Mouse (Mus musculus): ENCODE measurements around the gene Nploc4. TPM values are rescaled to one million over a fixed set of nuclear protein-coding genes. Genes with fewer than 3 reads are reported as not detected.

Nploc4 gene
- polyA plus RNA-seq (2012; rRNA removed) = 62.6 and 63.2 TPM in 2 replicates

- DNase-seq (ENCODE audit: low read depth) = peak; percentile 92
- TF ChIP-seq CTCF (IDR thresholded peaks at IDR 0.05; ENCODE audit: borderline replicate concordance, extremely low read depth, insufficient read depth, insufficient read length) (no peak), POLR2A (IDR thresholded peaks at IDR 0.05; ENCODE audit: borderline replicate concordance, extremely low read depth, insufficient read depth, insufficient read length, poor library complexity, severe bottlenecking) (peak; percentile 73)
Observed at GRCm38 (mm10) chr11:120437152-120437856, at the start of gene Nploc4. Nploc4 (minus strand) TSS chr11:120437708.

- TF ChIP-seq CTCF (IDR thresholded peaks at IDR 0.05; ENCODE audit: borderline replicate concordance, extremely low read depth, insufficient read depth, insufficient read length) (no peak), POLR2A (IDR thresholded peaks at IDR 0.05; ENCODE audit: borderline replicate concordance, extremely low read depth, insufficient read depth, insufficient read length, poor library complexity, severe bottlenecking) (no peak)
- no peak for DNase-seq (ENCODE audit: low read depth)
Observed at GRCm38 (mm10) chr11:120485251-120485650, 47.7 kb upstream of the Nploc4 start.

GRCm38 (mm10) chr11:120484265-120484981, 46.9 kb upstream of the Nploc4 start, which contains the start of gene Mrpl12:
Mrpl12 (plus strand) TSS chr11:120484613.
- TF ChIP-seq POLR2A (IDR thresholded peaks at IDR 0.05; ENCODE audit: borderline replicate concordance, extremely low read depth, insufficient read depth, insufficient read length, poor library complexity, severe bottlenecking) = peak; percentile 83; the same call in 1 of the 2 replicates
- TF ChIP-seq CTCF (IDR thresholded peaks at IDR 0.05; ENCODE audit: borderline replicate concordance, extremely low read depth, insufficient read depth, insufficient read length) = no peak
- peak; percentile 99 for DNase-seq (ENCODE audit: low read depth)

- no peak for TF ChIP-seq CTCF (IDR thresholded peaks at IDR 0.05; ENCODE audit: borderline replicate concordance, extremely low read depth, insufficient read depth, insufficient read length)
- TF ChIP-seq POLR2A (IDR thresholded peaks at IDR 0.05; ENCODE audit: borderline replicate concordance, extremely low read depth, insufficient read depth, insufficient read length, poor library complexity, severe bottlenecking) = no peak
- DNase-seq (ENCODE audit: low read depth) = no peak
Observed at GRCm38 (mm10) chr11:120483448-120483934, 46.0 kb upstream of the Nploc4 start.

- DNase-seq (ENCODE audit: low read depth) = no peak
- no peak for TF ChIP-seq CTCF (IDR thresholded peaks at IDR 0.05; ENCODE audit: borderline replicate concordance, extremely low read depth, insufficient read depth, insufficient read length)
- no peak for TF ChIP-seq POLR2A (IDR thresholded peaks at IDR 0.05; ENCODE audit: borderline replicate concordance, extremely low read depth, insufficient read depth, insufficient read length, poor library complexity, severe bottlenecking)
Observed at GRCm38 (mm10) chr11:120472052-120472451, 34.5 kb upstream of the Nploc4 start.

GRCm38 (mm10) chr11:120467736-120468092, 30.2 kb upstream of the Nploc4 start:
- no peak for TF ChIP-seq CTCF (IDR thresholded peaks at IDR 0.05; ENCODE audit: borderline replicate concordance, extremely low read depth, insufficient read depth, insufficient read length)
- no peak for DNase-seq (ENCODE audit: low read depth)

GRCm38 (mm10) chr11:120467051-120467735, 29.7 kb upstream of the Nploc4 start, which contains the start of gene Arl16:
Arl16 (minus strand) TSS chr11:120467607.
- peak; percentile 100 for DNase-seq (ENCODE audit: low read depth)
- TF ChIP-seq CTCF (IDR thresholded peaks at IDR 0.05; ENCODE audit: borderline replicate concordance, extremely low read depth, insufficient read depth, insufficient read length) (no peak), POLR2A (IDR thresholded peaks at IDR 0.05; ENCODE audit: borderline replicate concordance, extremely low read depth, insufficient read depth, insufficient read length, poor library complexity, severe bottlenecking) (peak; percentile 92; the same call in 1 of the 2 replicates)

- TF ChIP-seq POLR2A (IDR thresholded peaks at IDR 0.05; ENCODE audit: borderline replicate concordance, extremely low read depth, insufficient read depth, insufficient read length, poor library complexity, severe bottlenecking) = no peak
- TF ChIP-seq CTCF (IDR thresholded peaks at IDR 0.05; ENCODE audit: borderline replicate concordance, extremely low read depth, insufficient read depth, insufficient read length) = no peak
- DNase-seq (ENCODE audit: low read depth) = no peak
Observed at GRCm38 (mm10) chr11:120465521-120465920, 28.0 kb upstream of the Nploc4 start.

GRCm38 (mm10) chr11:120464365-120464764, 26.9 kb upstream of the Nploc4 start:
- TF ChIP-seq CTCF (IDR thresholded peaks at IDR 0.05; ENCODE audit: borderline replicate concordance, extremely low read depth, insufficient read depth, insufficient read length) (no peak), POLR2A (IDR thresholded peaks at IDR 0.05; ENCODE audit: borderline replicate concordance, extremely low read depth, insufficient read depth, insufficient read length, poor library complexity, severe bottlenecking) (no peak)
- DNase-seq (ENCODE audit: low read depth) = no peak

GRCm38 (mm10) chr11:120463536-120463935, 26.0 kb upstream of the Nploc4 start:
- DNase-seq (ENCODE audit: low read depth) = no peak
- TF ChIP-seq POLR2A (IDR thresholded peaks at IDR 0.05; ENCODE audit: borderline replicate concordance, extremely low read depth, insufficient read depth, insufficient read length, poor library complexity, severe bottlenecking) = no peak
- no peak for TF ChIP-seq CTCF (IDR thresholded peaks at IDR 0.05; ENCODE audit: borderline replicate concordance, extremely low read depth, insufficient read depth, insufficient read length)

Measured in brain, embryonic 14.5 days (tissue).